Mouse (Mus musculus) C2C12 (cell line): ENCODE measurements around the gene Cdk2ap2.

Experiments
- CTCF ChIP-seq: IDR thresholded peaks from one replicate; pipeline ENCODE4 v1.5.1; 2011; ENCODE audit not compliant: control insufficient read depth, insufficient read depth, insufficient read length
- MAX ChIP-seq: IDR thresholded peaks from one replicate; pipeline ENCODE4 v1.6.1; 2011; ENCODE audit warnings: mild to moderate bottlenecking, control low read depth
- MYOG ChIP-seq: IDR thresholded peaks from one replicate; pipeline ENCODE4 v1.6.1; 2011; ENCODE audit not compliant: control insufficient read depth, insufficient read length; ENCODE audit errors: extremely low read depth
- USF1 ChIP-seq: IDR thresholded peaks from one replicate; pipeline ENCODE4 v1.6.1; 2011; ENCODE audit warnings: low read depth, mild to moderate bottlenecking, control low read depth, moderate library complexity

DNA sequence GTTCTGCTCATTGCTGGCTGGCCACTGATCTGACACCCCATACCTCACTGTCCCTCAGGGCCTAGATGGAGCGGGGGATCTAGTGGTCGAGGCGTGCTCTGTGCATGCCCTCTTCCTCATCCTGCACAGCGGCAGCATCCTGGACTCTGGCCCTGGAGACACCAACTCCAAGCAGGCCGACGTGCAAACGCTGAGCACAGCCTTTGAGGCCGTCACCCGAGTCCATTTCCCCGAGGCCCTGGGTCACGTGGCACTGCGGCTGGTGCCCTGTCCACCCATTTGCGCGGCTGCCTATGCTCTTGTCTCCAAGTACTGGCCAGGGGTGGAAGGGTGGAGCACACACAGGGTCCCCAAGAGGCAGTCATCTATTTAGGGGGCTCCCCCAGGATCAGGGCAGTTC lies 9.7 kb downstream of the Cdk2ap2 start:
- TF ChIP-seq CTCF, result no peak
- TF ChIP-seq MYOG, result no peak
- no peak for TF ChIP-seq USF1
- no peak for TF ChIP-seq MAX
